Mouse (Mus musculus): ENCODE measurements around the gene Dlgap1. TPM values are rescaled to one million over a fixed set of nuclear protein-coding genes. Genes with fewer than 3 reads are reported as not detected.

Dlgap1 gene
- polyA plus RNA-seq, 1 experiment from 2014 or later = 34.9 TPM

- DNase-seq (ENCODE audit: low spot score) = no peak
- ATAC-seq (ENCODE audit: low FRiP score) = no peak
- Histone ChIP-seq H3K36me3 (replicated peaks; ENCODE audit: control insufficient read depth, insufficient read depth) (no peaks in the 10 kb centered on the region), H3K9me3 (ENCODE audit: control insufficient read depth, low read length) (no peaks in the 10 kb centered on the region), H3K4me3 (replicated peaks; ENCODE audit: low read length) (peak overlapping the region; percentile 60), H3K27ac (peak overlapping the region; percentile 88; the same call in 1 of the 2 replicates), H3K27me3 (ENCODE audit: control insufficient read depth, insufficient read depth, low read length) (peaks cover 36% of the 10 kb centered on the region), H3K4me1 (replicated peaks; ENCODE audit: control insufficient read depth, insufficient read depth, low read length) (peaks cover 27% of the 10 kb centered on the region; the same call in 1 of the 2 replicates), H3K4me2 (replicated peaks) (peak overlapping the region; percentile 99), H3K9ac (0 out of 2 replicates have a peak overlapping the region, but pooled peaks have one; percentile 63)
- WGBS = 24% methylated on average over 6 of the region's 6 CpGs
Observed at GRCm38 (mm10) chr17:70854021-70854420, 885.1 kb downstream of the Dlgap1 start.

- Histone ChIP-seq H3K4me3 (replicated peaks; ENCODE audit: low read length) (no peak overlapping the region), H3K36me3 (replicated peaks; ENCODE audit: control insufficient read depth, insufficient read depth) (no peaks in the 10 kb centered on the region), H3K9ac (no peak overlapping the region), H3K27me3 (ENCODE audit: control insufficient read depth, insufficient read depth, low read length) (peaks cover 9% of the 10 kb centered on the region), H3K27ac (no peak overlapping the region), H3K9me3 (ENCODE audit: control insufficient read depth, low read length) (no peaks in the 10 kb centered on the region), H3K4me2 (replicated peaks) (no peak overlapping the region), H3K4me1 (replicated peaks; ENCODE audit: control insufficient read depth, insufficient read depth, low read length) (peaks cover 9% of the 10 kb centered on the region; the same call in 1 of the 2 replicates)
- 50% methylated on average over 12 of the region's 12 CpGs for WGBS
- DNase-seq (ENCODE audit: low spot score) (peak; percentile 58), ATAC-seq (ENCODE audit: low FRiP score) (no peak)
Observed at GRCm38 (mm10) chr17:70856871-70857415, 888.1 kb downstream of the Dlgap1 start.

GRCm38 (mm10) chr17:70858814-70859213 lies 889.9 kb downstream of the Dlgap1 start:
- Histone ChIP-seq H3K4me2 (replicated peaks) (no peak overlapping the region), H3K27ac (no peak overlapping the region), H3K36me3 (replicated peaks; ENCODE audit: control insufficient read depth, insufficient read depth) (no peaks in the 10 kb centered on the region), H3K4me3 (replicated peaks; ENCODE audit: low read length) (no peak overlapping the region), H3K4me1 (replicated peaks; ENCODE audit: control insufficient read depth, insufficient read depth, low read length) (no peaks in the 10 kb centered on the region), H3K9me3 (ENCODE audit: control insufficient read depth, low read length) (no peaks in the 10 kb centered on the region), H3K27me3 (ENCODE audit: control insufficient read depth, insufficient read depth, low read length) (peaks cover 9% of the 10 kb centered on the region), H3K9ac (no peak overlapping the region)
- no peak for ATAC-seq (ENCODE audit: low FRiP score)
- WGBS = 79% methylated on average over 4 of the region's 4 CpGs
- no peak for DNase-seq (ENCODE audit: low spot score)

GRCm38 (mm10) chr17:70864117-70864516 lies 895.2 kb downstream of the Dlgap1 start:
- no peak for DNase-seq (ENCODE audit: low spot score)
- Histone ChIP-seq H3K4me1 (replicated peaks; ENCODE audit: control insufficient read depth, insufficient read depth, low read length) (no peaks in the 10 kb centered on the region), H3K9me3 (ENCODE audit: control insufficient read depth, low read length) (no peaks in the 10 kb centered on the region), H3K27me3 (ENCODE audit: control insufficient read depth, insufficient read depth, low read length) (no peaks in the 10 kb centered on the region), H3K4me2 (replicated peaks) (no peak overlapping the region), H3K9ac (no peak overlapping the region), H3K27ac (no peak overlapping the region), H3K4me3 (replicated peaks; ENCODE audit: low read length) (no peak overlapping the region), H3K36me3 (replicated peaks; ENCODE audit: control insufficient read depth, insufficient read depth) (no peaks in the 10 kb centered on the region)
- WGBS = 98% methylated on average over 8 of the region's 8 CpGs
- ATAC-seq (ENCODE audit: low FRiP score) = no peak

GRCm38 (mm10) chr17:70864645-70865044 lies 895.8 kb downstream of the Dlgap1 start:
- Histone ChIP-seq H3K36me3 (replicated peaks; ENCODE audit: control insufficient read depth, insufficient read depth) (no peaks in the 10 kb centered on the region), H3K4me2 (replicated peaks) (no peak overlapping the region), H3K4me3 (replicated peaks; ENCODE audit: low read length) (no peak overlapping the region), H3K27me3 (ENCODE audit: control insufficient read depth, insufficient read depth, low read length) (no peaks in the 10 kb centered on the region), H3K9me3 (ENCODE audit: control insufficient read depth, low read length) (no peaks in the 10 kb centered on the region), H3K9ac (no peak overlapping the region), H3K4me1 (replicated peaks; ENCODE audit: control insufficient read depth, insufficient read depth, low read length) (no peaks in the 10 kb centered on the region), H3K27ac (no peak overlapping the region)
- WGBS = 82% methylated on average over 3 of the region's 3 CpGs
- DNase-seq (ENCODE audit: low spot score) (no peak), ATAC-seq (ENCODE audit: low FRiP score) (no peak)

GRCm38 (mm10) chr17:70865060-70865604 lies 896.3 kb downstream of the Dlgap1 start:
- no peak overlapping the region for H3K4me2 ChIP-seq (replicated peaks)
- no peaks in the 10 kb centered on the region for H3K36me3 ChIP-seq (replicated peaks; ENCODE audit: control insufficient read depth, insufficient read depth)
- H3K4me3 ChIP-seq (replicated peaks; ENCODE audit: low read length) = no peak overlapping the region
- no peak overlapping the region for H3K27ac ChIP-seq
- no peak overlapping the region for H3K9ac ChIP-seq
- no peaks in the 10 kb centered on the region for H3K9me3 ChIP-seq (ENCODE audit: control insufficient read depth, low read length)
- H3K27me3 ChIP-seq (ENCODE audit: control insufficient read depth, insufficient read depth, low read length) = no peaks in the 10 kb centered on the region
- ATAC-seq (ENCODE audit: low FRiP score) = no peak
- no peaks in the 10 kb centered on the region for H3K4me1 ChIP-seq (replicated peaks; ENCODE audit: control insufficient read depth, insufficient read depth, low read length)
- 82% methylated on average over 10 of the region's 10 CpGs for WGBS
- no peak for DNase-seq (ENCODE audit: low spot score)

- Histone ChIP-seq H3K36me3 (replicated peaks; ENCODE audit: control insufficient read depth, insufficient read depth) (no peaks in the 10 kb centered on the region), H3K9me3 (ENCODE audit: control insufficient read depth, low read length) (no peaks in the 10 kb centered on the region), H3K4me2 (replicated peaks) (no peak overlapping the region), H3K9ac (no peak overlapping the region), H3K27me3 (ENCODE audit: control insufficient read depth, insufficient read depth, low read length) (no peaks in the 10 kb centered on the region), H3K4me3 (replicated peaks; ENCODE audit: low read length) (no peak overlapping the region), H3K27ac (no peak overlapping the region), H3K4me1 (replicated peaks; ENCODE audit: control insufficient read depth, insufficient read depth, low read length) (no peaks in the 10 kb centered on the region)
- DNase-seq (ENCODE audit: low spot score) (no peak), ATAC-seq (ENCODE audit: low FRiP score) (no peak)
- 89% methylated on average over 5 of the region's 5 CpGs for WGBS
Observed at GRCm38 (mm10) chr17:70866029-70866428, 897.2 kb downstream of the Dlgap1 start.

GRCm38 (mm10) chr17:70866538-70867114 lies 897.8 kb downstream of the Dlgap1 start:
- DNase-seq (ENCODE audit: low spot score) (no peak), ATAC-seq (ENCODE audit: low FRiP score) (no peak)
- H3K9me3 ChIP-seq (ENCODE audit: control insufficient read depth, low read length) = no peaks in the 10 kb centered on the region
- H3K4me1 ChIP-seq (replicated peaks; ENCODE audit: control insufficient read depth, insufficient read depth, low read length) = no peaks in the 10 kb centered on the region
- 87% methylated on average over 6 of the region's 6 CpGs for WGBS
- no peaks in the 10 kb centered on the region for H3K36me3 ChIP-seq (replicated peaks; ENCODE audit: control insufficient read depth, insufficient read depth)
- no peak overlapping the region for H3K4me2 ChIP-seq (replicated peaks)
- no peak overlapping the region for H3K27ac ChIP-seq
- H3K27me3 ChIP-seq (ENCODE audit: control insufficient read depth, insufficient read depth, low read length) = no peaks in the 10 kb centered on the region
- no peak overlapping the region for H3K9ac ChIP-seq
- no peak overlapping the region for H3K4me3 ChIP-seq (replicated peaks; ENCODE audit: low read length)

- H3K9me3 ChIP-seq (ENCODE audit: control insufficient read depth, low read length) = no peaks in the 10 kb centered on the region
Observed at GRCm38 (mm10) chr17:70868577-70869229, 899.8 kb downstream of the Dlgap1 start.

More at GRCm38 (mm10) chr17:70868577-70869229, 899.8 kb downstream of the Dlgap1 start:
- ATAC-seq (ENCODE audit: low FRiP score) (no peak), DNase-seq (ENCODE audit: low spot score) (no peak)
- H3K9ac ChIP-seq = no peak overlapping the region
- peaks cover 9% of the 10 kb centered on the region; the same call in 1 of the 2 replicates for H3K4me1 ChIP-seq (replicated peaks; ENCODE audit: control insufficient read depth, insufficient read depth, low read length)
- WGBS = 93% methylated on average over 5 of the region's 5 CpGs
- no peak overlapping the region for H3K27ac ChIP-seq
- H3K36me3 ChIP-seq (replicated peaks; ENCODE audit: control insufficient read depth, insufficient read depth) = no peaks in the 10 kb centered on the region
- H3K4me3 ChIP-seq (replicated peaks; ENCODE audit: low read length) = no peak overlapping the region
- H3K27me3 ChIP-seq (ENCODE audit: control insufficient read depth, insufficient read depth, low read length) = no peaks in the 10 kb centered on the region
- no peak overlapping the region for H3K4me2 ChIP-seq (replicated peaks)
